Mouse (Mus musculus) G1E (cell line): ENCODE measurements around the gene Hnrnpr. TPM values are rescaled to one million over a fixed set of nuclear protein-coding genes. Genes with fewer than 3 reads are reported as not detected.
A peak's percentile ranks its signal among the peaks of the same experiment; 100 is the strongest.

Experiments used
- ATAC-seq: 2 replicates; pipeline ENCODE4 v1.8.0; 2016; ENCODE audit warnings: mild to moderate bottlenecking; ENCODE audit not compliant: insufficient number of reproducible peaks, poor library complexity, low FRiP score, severe bottlenecking; ENCODE audit errors: extremely low read depth
- DNase-seq: peaks from one replicate; pipeline ENCODE4 v3.0.0; 2012; ENCODE audit warnings: low spot score
- H3K27me3 ChIP-seq: 2 replicates; pipeline ENCODE4 v1.6.1; 2012; ENCODE audit warnings: mild to moderate bottlenecking, low read length, inconsistent platforms; ENCODE audit not compliant: insufficient read depth
- H3K36me3 ChIP-seq: replicated peaks from 2 replicates; pipeline ENCODE3; 2012; ENCODE audit warnings: mild to moderate bottlenecking, inconsistent platforms
- H3K4me1 ChIP-seq: 2 replicates; pipeline ENCODE4 v1.6.1; 2012; ENCODE audit warnings: low read depth, low read length, inconsistent platforms, mixed read lengths; ENCODE audit not compliant: insufficient read depth
- H3K4me3 ChIP-seq: 2 replicates; pipeline ENCODE4 v1.5.1; 2012; ENCODE audit warnings: low read depth, mild to moderate bottlenecking, inconsistent platforms, low read length, moderate library complexity, mixed read lengths
- H3K9me3 ChIP-seq: replicated peaks from 2 replicates; pipeline ENCODE4 v1.6.1; 2012; ENCODE audit warnings: inconsistent platforms
- CTCF ChIP-seq: IDR thresholded peaks from 2 replicates; pipeline ENCODE4 v1.5.1; 2012; ENCODE audit warnings: low read depth, low read length, inconsistent platforms, mixed read lengths
- GATA1 ChIP-seq: IDR thresholded peaks from 2 replicates; pipeline ENCODE4 v1.6.1; 2012; ENCODE audit warnings: borderline replicate concordance, low read length, inconsistent platforms, mixed read lengths
- GATA2 ChIP-seq: IDR thresholded peaks from 2 replicates; pipeline ENCODE4 v1.6.1; 2012; ENCODE audit warnings: low read depth, low read length, inconsistent platforms, borderline replicate concordance
- POLR2AphosphoS5 ChIP-seq: IDR thresholded peaks from 2 replicates; pipeline ENCODE4 v1.6.1; 2012; ENCODE audit warnings: low read depth, low read length, inconsistent platforms; ENCODE audit not compliant: insufficient replicate concordance
- TAL1 ChIP-seq: conservative IDR thresholded peaks from 2 replicates; pipeline ENCODE4 v1.6.1; 2012; ENCODE audit warnings: low read depth, low read length, inconsistent platforms, mixed read lengths
- polyA plus RNA-seq: library from polyadenylated mRNA; stranded (reverse); fragments of >175 nt; gene quantifications from 2 replicates; pipeline ENCODE4 v1.2.3, GENCODE M21; 2012
- total RNA-seq, 2 experiments: library from RNA; stranded (forward) in 1 of 2; stranded (reverse) in 1 of 2; fragments of 200-1000 nt in 1 of 2; fragments of >200 nt in 1 of 2; fragmentation: Nextera tagmentation in 1 of 2; gene quantifications; 2 replicates each; pipeline ENCODE4 v1.2.3; 2014 to 2017

The Hnrnpr gene
- total RNA-seq (2014; fragmentation: Nextera tagmentation) (100 and 126 TPM in 2 replicates), total RNA-seq (2017) (161 and 187 TPM in 2 replicates), polyA plus RNA-seq (66.7 and 77.7 TPM in 2 replicates)

DNA sequence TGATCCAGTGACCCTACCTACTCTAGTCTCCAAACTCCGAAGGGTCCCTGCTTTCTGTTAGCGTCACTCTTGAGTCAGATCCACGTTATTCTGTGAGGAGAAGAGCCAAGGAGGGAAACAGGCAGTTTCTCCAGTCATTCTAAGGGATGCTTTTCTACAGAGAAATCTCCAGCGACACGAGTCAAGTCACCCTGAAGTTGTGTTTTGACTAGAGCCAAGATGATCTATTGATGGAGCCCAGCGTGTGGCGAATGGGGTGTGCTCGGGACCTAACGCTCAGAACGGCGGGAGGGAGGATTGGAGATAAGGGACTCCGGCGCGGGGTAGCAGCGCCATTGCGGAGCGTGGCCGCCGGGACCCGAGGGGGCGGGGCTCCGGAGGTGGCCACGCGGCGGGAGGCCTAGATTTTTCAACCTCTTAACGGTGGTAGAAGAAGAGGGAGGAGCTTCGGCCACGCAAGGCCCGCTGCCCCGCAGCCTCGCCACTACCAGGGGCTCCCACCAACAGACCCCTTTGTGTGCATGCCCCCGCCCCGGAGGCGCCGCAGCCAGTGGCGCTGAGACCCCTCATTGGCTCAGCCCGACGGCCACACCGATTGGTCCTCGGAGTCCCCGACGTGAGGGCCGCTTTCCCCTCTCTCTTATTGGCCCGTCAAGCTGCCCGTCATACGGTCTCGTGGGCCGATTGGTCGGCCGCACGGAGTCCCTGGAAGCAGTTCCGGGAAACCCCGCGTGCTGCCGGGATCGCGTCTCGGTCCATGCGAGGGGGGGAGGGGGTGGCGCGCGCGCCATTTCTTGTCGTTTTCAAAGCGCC lies at the start of gene Hnrnpr:
Gene Hnrnpr (plus strand): TSS at position 714 of the 813 bp plus-strand sequence.
- H3K36me3 ChIP-seq: peaks cover 8% of the 10 kb centered on the region
- peaks cover 3% of the 10 kb centered on the region for H3K27me3 ChIP-seq
- TF ChIP-seq TAL1 (no peak), GATA2 (no peak), CTCF (no peak), POLR2AphosphoS5 (no peak), GATA1 (no peak)
- ATAC-seq: peak; percentile 95
- peaks cover 35% of the 10 kb centered on the region for H3K4me1 ChIP-seq
- H3K9me3 ChIP-seq: no peaks in the 10 kb centered on the region
- H3K4me3 ChIP-seq: peak within 1 kb of the TSS; percentile 83
- peak; percentile 99 for DNase-seq

- no peak overlapping the region for H3K4me3 ChIP-seq
- H3K36me3 ChIP-seq: no peaks in the 10 kb centered on the region
- DNase-seq (no peak), ATAC-seq (no peak)
- peaks cover 15% of the 10 kb centered on the region for H3K4me1 ChIP-seq
- TF ChIP-seq POLR2AphosphoS5: no peak
- TF ChIP-seq GATA2: no peak
- no peak for TF ChIP-seq CTCF
- TF ChIP-seq TAL1: no peak
- TF ChIP-seq GATA1: no peak
- no peaks in the 10 kb centered on the region for H3K9me3 ChIP-seq
- peaks cover 42% of the 10 kb centered on the region for H3K27me3 ChIP-seq
These were observed 48.8 kb upstream of the Hnrnpr start for GRCm38 (mm10) chr4:136261912-136262311.

GRCm38 (mm10) chr4:136263555-136263954 lies 47.2 kb upstream of the Hnrnpr start:
- no peak for ATAC-seq
- DNase-seq: no peak
- Histone ChIP-seq H3K4me3 (no peak overlapping the region), H3K9me3 (no peaks in the 10 kb centered on the region), H3K27me3 (peaks cover 38% of the 10 kb centered on the region), H3K4me1 (peaks cover 9% of the 10 kb centered on the region), H3K36me3 (no peaks in the 10 kb centered on the region)
- TF ChIP-seq GATA2 (no peak), GATA1 (no peak), POLR2AphosphoS5 (no peak), CTCF (no peak), TAL1 (no peak)

- DNase-seq (peak; percentile 17), ATAC-seq (peak; percentile 80)
- no peak for TF ChIP-seq GATA2
- TF ChIP-seq POLR2AphosphoS5: no peak
- TF ChIP-seq TAL1: no peak
- no peak for TF ChIP-seq CTCF
- no peak for TF ChIP-seq GATA1
- H3K27me3 ChIP-seq: peaks cover 31% of the 10 kb centered on the region
- no peaks in the 10 kb centered on the region for H3K9me3 ChIP-seq
- no peak overlapping the region for H3K4me3 ChIP-seq
- H3K36me3 ChIP-seq: no peaks in the 10 kb centered on the region
- peaks cover 9% of the 10 kb centered on the region for H3K4me1 ChIP-seq
These were observed 43.9 kb upstream of the Hnrnpr start for GRCm38 (mm10) chr4:136266716-136267343.

- Histone ChIP-seq H3K9me3 (no peaks in the 10 kb centered on the region), H3K4me1 (peaks cover 9% of the 10 kb centered on the region), H3K36me3 (no peaks in the 10 kb centered on the region), H3K4me3 (no peak overlapping the region), H3K27me3 (peaks cover 39% of the 10 kb centered on the region)
- DNase-seq (no peak), ATAC-seq (no peak)
- TF ChIP-seq CTCF: no peak
- no peak for TF ChIP-seq GATA2
- no peak for TF ChIP-seq TAL1
- TF ChIP-seq GATA1: no peak
- TF ChIP-seq POLR2AphosphoS5: no peak
These were observed 41.8 kb upstream of the Hnrnpr start for GRCm38 (mm10) chr4:136268912-136269311.

DNA sequence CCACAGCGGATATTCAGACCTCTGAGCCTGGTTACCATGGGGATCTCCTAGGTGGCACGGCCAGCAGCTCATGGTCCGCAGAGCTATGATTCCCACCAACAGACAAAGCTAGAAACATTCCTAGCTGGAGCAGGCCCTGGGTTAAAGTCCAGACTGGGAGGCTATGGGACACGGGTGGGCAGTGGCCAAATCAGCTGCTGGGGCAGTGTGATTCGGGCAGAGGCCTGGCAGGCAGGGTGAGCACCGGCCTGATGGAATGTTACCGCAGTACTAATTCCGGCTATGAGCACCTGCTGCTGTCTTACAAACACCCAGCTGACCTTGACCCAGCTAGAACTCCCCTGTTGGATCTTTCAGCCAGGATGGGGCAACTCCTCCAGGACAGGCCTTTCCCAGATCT lies 40.1 kb upstream of the Hnrnpr start:
- TF ChIP-seq CTCF (no peak), POLR2AphosphoS5 (no peak), TAL1 (no peak), GATA1 (no peak), GATA2 (no peak)
- H3K36me3 ChIP-seq: no peaks in the 10 kb centered on the region
- peaks cover 42% of the 10 kb centered on the region for H3K27me3 ChIP-seq
- no peak overlapping the region for H3K4me3 ChIP-seq
- DNase-seq (no peak), ATAC-seq (no peak)
- peaks cover 9% of the 10 kb centered on the region for H3K4me1 ChIP-seq
- H3K9me3 ChIP-seq: no peaks in the 10 kb centered on the region
